Mouse (Mus musculus): ENCODE data around the gene Cbx2.

Gene Cbx2

DNA sequence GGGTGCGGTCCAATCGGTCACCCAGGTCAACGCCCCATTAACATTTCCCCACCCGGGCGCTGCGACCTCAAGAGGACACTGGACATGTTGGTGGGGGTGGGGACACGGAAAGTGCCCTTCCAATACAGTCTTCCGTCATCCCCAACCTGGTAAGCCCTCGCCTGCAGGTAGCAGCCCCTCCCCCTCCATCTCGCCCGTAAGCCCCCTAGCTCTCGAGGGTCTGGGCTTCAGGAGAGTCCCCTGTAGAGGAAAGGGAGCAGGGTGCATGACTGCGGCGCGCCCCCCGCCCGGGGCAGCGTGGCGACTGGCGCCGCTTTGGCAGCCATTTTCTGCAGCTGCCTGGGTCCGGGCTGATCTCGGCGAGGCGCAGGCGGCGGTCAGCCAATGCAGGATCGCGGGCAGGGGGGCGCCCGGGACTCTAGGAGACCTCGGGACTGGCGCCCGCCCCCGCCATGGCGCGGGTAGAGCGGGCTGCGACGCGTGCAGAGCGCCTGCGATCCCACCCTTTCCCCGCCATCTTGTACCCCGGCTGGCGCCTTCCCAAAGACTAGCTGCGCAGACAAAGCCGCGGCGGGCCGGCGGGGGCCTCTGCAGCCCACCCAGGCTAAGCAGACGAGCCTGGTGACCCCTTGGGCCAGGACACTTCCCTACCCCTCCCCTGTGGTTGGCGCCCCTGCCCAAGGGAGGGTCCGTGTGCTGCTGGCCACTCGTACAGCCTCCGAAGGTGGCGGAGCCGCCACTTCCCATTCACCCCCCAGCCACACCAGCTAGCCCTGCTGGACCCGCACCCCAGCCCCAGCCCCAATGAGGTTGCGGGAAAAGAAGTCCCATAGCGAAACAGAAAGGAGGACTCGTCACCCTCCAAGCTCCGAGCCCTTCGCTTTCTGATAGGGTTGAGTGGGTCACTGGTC lies 33.8 kb downstream of the Cbx2 start:
- in situ Hi-C loops (cut with MboI, MseI) = no loop called here

- in situ Hi-C loops (cut with MboI, MseI) = no loop called here
Measured at GRCm38 (mm10) chr11:119057291-119057690, 34.5 kb downstream of the Cbx2 start.

DNA sequence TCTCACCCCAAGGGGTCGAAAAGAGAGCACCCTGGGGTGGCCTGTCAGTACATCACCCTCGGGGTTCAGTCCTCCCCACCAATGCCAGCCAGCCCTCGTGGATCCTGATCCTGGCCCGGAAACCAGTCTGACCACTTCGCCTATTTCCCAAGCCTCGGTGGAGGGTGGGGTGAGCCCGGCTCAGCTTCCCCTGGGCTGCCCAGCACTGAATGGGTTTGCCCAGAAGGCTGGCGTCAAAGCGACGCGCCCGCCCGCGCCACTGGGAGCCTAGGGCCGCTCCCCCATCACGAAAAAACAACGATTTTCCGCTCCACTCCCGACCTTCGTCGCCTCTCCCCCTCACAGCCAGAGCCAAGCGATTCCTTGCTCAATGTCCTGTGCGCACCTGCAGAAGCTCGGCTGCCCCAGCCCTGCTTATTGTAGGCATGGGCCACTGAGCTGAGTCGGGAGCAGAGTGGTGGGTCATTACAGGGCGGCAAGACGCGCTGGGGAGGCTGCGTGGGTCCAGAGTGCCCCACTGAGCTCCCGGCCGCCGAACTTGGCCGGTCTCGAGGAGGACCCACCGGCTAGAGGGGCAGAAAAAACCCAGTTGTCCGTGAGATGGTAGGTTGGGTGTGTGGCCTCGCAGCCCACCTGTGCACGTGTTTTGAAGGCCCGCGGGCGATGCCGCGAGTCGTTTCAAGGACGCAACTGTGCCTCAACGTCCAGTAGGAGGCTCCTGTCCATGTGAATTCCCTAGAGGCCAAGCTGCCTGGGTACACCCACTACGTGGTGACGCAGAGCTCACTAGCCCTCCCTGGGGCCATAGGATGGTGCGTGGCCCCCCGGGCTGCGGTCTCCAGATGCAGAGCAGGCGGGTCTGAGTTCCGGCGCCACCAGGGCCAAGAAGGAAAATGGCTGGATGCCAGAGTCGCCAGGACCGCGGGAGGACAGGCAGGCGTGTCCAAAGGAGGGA lies 35.6 kb downstream of the Cbx2 start:
- in situ Hi-C loops (cut with MboI, MseI) = no loop called here

- in situ Hi-C loops (cut with MboI, MseI) = no loop called here
Measured at GRCm38 (mm10) chr11:119059256-119059655, 36.5 kb downstream of the Cbx2 start.

DNA sequence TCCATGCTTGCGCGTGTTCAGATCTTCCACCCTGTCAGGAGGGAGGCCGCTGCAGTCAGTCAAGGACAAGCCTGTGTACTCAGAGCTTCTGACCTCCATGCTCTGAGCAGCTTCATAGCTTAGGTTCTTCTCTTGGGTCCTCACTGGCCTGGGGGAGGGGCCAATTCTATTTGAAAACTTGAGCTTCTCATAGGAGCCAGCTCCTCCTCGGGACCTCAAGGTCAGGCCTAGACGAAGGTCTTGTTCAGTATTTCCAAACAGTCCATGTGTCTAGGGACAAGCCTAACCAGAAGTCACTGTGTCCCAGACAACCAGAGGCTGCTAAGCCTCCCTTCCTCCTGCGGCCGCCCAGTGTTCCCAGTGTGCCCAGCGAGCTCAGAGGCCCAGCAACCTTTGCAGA lies 44.1 kb downstream of the Cbx2 start:
- in situ Hi-C loops (cut with MboI, MseI) = no loop called here

GRCm38 (mm10) chr11:119072239-119072638 lies 49.5 kb downstream of the Cbx2 start:
- in situ Hi-C loops (cut with MboI, MseI) = no loop called here

GRCm38 (mm10) chr11:119072986-119073385 lies 50.2 kb downstream of the Cbx2 start:
- in situ Hi-C loops (cut with MboI, MseI) = no loop called here

GRCm38 (mm10) chr11:119073876-119074433 lies 51.2 kb downstream of the Cbx2 start:
- in situ Hi-C loops (cut with MboI, MseI) = no loop called here

DNA sequence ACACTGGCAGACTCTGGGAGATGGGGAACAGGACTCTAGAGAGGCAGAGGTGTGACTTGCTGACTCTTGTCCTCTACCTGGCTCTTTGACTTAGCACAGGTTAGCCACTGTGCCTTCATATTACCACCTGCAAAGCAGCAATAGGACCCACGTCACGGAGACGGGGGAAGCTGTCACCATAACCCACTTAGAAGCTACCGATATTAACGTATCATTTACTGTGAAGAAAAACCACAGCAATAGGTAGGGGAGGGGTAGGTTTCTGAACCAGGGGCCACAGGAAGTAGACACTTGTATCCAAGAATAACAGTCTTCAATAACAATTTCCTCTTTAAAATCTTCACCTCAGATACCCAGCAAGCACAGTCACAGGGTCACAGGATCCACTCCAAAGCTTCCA lies 53.0 kb downstream of the Cbx2 start:
- in situ Hi-C loops (cut with MboI, MseI) = no loop called here

DNA sequence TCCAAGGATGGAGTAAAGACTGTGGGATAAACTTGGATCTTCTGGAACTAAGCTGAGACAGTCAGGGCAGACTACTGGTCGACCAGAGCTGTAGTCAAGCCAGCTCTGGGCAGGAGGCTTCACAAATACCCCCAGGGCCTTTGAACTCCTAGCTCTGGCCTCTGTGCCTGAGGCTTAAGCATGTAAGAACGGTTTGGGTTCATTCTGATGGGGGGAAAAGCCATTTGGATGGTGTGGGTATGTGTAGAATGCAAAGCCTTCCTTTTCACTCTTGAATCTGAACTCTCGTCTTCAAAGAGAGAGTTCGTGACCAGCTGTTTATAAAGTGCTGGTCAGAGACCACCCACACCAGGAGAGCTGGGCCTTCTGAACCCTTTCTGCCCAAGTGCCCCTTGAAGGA lies 55.0 kb downstream of the Cbx2 start:
- in situ Hi-C loops (cut with MboI, MseI) = no loop called here

GRCm38 (mm10) chr11:119078691-119079444 lies 56.1 kb downstream of the Cbx2 start:
- in situ Hi-C loops (cut with MboI, MseI) = no loop called here

DNA sequence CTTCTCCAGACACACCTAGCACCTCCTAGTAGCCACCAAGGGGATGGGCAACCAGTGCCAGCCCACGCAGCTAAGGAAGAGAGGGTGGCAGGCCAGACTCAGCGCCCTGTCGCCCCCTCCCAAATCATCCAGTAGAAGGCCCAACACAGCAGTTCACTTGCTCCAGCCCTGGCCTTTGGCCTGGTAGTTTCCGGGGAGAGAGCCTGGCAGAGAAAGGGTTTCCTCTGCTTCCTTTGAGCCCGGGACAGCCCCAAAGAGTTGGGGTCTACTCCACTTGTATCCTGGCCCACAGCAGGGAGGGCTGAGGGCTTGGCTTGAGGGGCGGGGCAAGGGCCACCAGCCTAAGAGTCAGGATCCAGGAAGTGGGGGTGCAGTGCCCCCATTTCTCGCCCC lies 56.7 kb downstream of the Cbx2 start:
- in situ Hi-C loops (cut with MboI, MseI) = no loop called here

GRCm38 (mm10) chr11:119080461-119081147 lies 57.8 kb downstream of the Cbx2 start:
- in situ Hi-C loops (cut with MboI, MseI) = no loop called here

Data from T-helper 17 cell (primary cell).